Comparison of ENCODE assay signal across 10 mouse cellular contexts in the genomic region with DNA sequence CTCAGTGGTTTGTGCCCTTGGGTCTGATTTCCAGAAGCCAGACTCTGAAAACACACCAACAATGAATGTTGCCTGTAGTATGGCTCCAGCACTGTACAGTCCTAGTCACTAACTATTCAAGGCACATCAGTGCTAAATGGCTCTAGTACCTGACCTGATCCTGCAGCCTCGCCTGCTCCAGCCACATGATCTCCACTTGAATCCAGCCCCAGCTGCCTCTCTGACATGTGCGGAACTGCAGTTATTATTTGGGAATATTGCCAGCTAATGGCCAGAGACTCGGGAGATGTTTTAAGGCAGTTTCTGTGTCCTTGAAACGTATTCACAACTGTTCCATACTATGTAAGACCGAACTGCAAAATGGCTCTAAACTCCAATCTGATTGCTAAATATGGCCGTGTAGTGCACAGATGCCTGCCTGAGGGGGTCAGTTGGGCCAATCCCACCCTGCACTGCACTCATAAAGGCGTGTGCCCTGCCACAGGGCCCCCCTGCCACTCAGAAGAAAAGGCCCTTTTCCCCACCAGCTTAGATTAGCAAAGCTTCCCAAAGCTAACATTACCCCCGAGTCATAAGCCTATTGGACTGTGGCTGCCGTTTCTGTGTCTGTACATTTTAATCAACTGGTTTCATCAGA. TPM values are rescaled to one million over a fixed set of nuclear protein-coding genes. Genes with fewer than 3 reads are reported as not detected.
DNase-seq lines count a peak whose midpoint lies in the region; ATAC-seq and TF ChIP-seq lines count a peak whose summit lies in the region.
"Had no signal": no experiment of that assay in that cellular context is flagged by ENCODE, and none has a peak within 500 bp of the region (broad histone marks: within the 10 kb centered on the region; RNA-seq: fewer than 3 reads in every experiment).

No protein-coding gene starts in this region.

- ATAC-seq in kidney, postnatal 0 days (replicated peaks; ENCODE audit: low FRiP score, low read depth) = no peak
- ATAC-seq in embryonic facial prominence, embryonic 13.5 days (ENCODE audit: insufficient number of reproducible peaks, insufficient read depth, low FRiP score, low TSS enrichment, low read depth) = no peak
- ATAC-seq in hindbrain, embryonic 14.5 days (ENCODE audit: low FRiP score) = peak; percentile 19; the same call in 1 of the 2 replicates
- no peak for ATAC-seq in neural tube, embryonic 12.5 days (ENCODE audit: low FRiP score, low read depth)

- H3K27me3 ChIP-seq in kidney, postnatal 0 days (ENCODE audit: insufficient read depth, low read length) = no peaks in the 10 kb centered on the region
- no peaks in the 10 kb centered on the region for H3K27me3 ChIP-seq in embryonic facial prominence, embryonic 13.5 days
- H3K27me3 ChIP-seq in hindbrain, embryonic 14.5 days (ENCODE audit: control insufficient read depth, insufficient read depth, low read length) = no peaks in the 10 kb centered on the region
- H3K27me3 ChIP-seq in neural tube, embryonic 12.5 days (replicated peaks) = no peaks in the 10 kb centered on the region

- H3K9ac ChIP-seq in kidney, postnatal 0 days (ENCODE audit: low read depth, low read length) = peak overlapping the region; percentile 40; the same call in 1 of the 2 replicates
- peak overlapping the region; percentile 55 for H3K9ac ChIP-seq in embryonic facial prominence, embryonic 13.5 days
- H3K9ac ChIP-seq in hindbrain, embryonic 14.5 days = no peak overlapping the region
- H3K9ac ChIP-seq in neural tube, embryonic 12.5 days = no peak overlapping the region

- H3K27ac ChIP-seq in kidney, postnatal 0 days = peak overlapping the region; percentile 84
- peak overlapping the region; percentile 94 for H3K27ac ChIP-seq in embryonic facial prominence, embryonic 13.5 days
- H3K27ac ChIP-seq in hindbrain, embryonic 14.5 days = peak overlapping the region; percentile 80
- 0 out of 2 replicates have a peak overlapping the region, but pooled peaks have one; percentile 46 for H3K27ac ChIP-seq in neural tube, embryonic 12.5 days

- H3K4me2 ChIP-seq in kidney, postnatal 0 days (ENCODE audit: low read length) = peak overlapping the region; percentile 38; the same call in 1 of the 2 replicates
- H3K4me2 ChIP-seq in embryonic facial prominence, embryonic 13.5 days = peak overlapping the region; percentile 38
- H3K4me2 ChIP-seq in hindbrain, embryonic 14.5 days (replicated peaks) = peak overlapping the region; percentile 24; the same call in 1 of the 2 replicates
- H3K4me2 ChIP-seq in neural tube, embryonic 12.5 days (replicated peaks) = peak overlapping the region; percentile 34

- DNase-seq in kidney, postnatal 0 days (ENCODE audit: low spot score) = no peak
- DNase-seq in kidney, adult 11 months = no peak
- no peak for DNase-seq in hindbrain, embryonic 14.5 days (ENCODE audit: low spot score)
- no peak for DNase-seq in right cerebral cortex, postnatal 14 days
- no peak for DNase-seq in frontal cortex, postnatal 14 days (ENCODE audit: low spot score in 2 of 2)
- no peak for DNase-seq in thymus, postnatal 36 days
- DNase-seq: cerebellum, adult 11-12 months; spleen, adult 18-20 months had no signal

- H3K4me3 ChIP-seq in kidney, postnatal 0 days (replicated peaks; ENCODE audit: low read depth, low read length) = no peak overlapping the region
- H3K4me3 ChIP-seq in embryonic facial prominence, embryonic 13.5 days = no peak overlapping the region
- no peak overlapping the region for H3K4me3 ChIP-seq in hindbrain, embryonic 14.5 days (replicated peaks; ENCODE audit: low read length)
- no peak overlapping the region for H3K4me3 ChIP-seq in neural tube, embryonic 12.5 days

- 35% methylated on average over 9 of the region's 9 CpGs for WGBS in kidney, postnatal 0 days
- 36% methylated on average over 9 of the region's 9 CpGs for WGBS in embryonic facial prominence, embryonic 13.5 days
- WGBS in hindbrain, embryonic 14.5 days = 33% methylated on average over 9 of the region's 9 CpGs
- WGBS in neural tube, embryonic 12.5 days = 59% methylated on average over 9 of the region's 9 CpGs

- H3K36me3 ChIP-seq in kidney, postnatal 0 days (ENCODE audit: insufficient read depth, low read length) = peaks cover 15% of the 10 kb centered on the region
- H3K36me3 ChIP-seq in embryonic facial prominence, embryonic 13.5 days = peaks cover 41% of the 10 kb centered on the region
- H3K36me3 ChIP-seq in hindbrain, embryonic 14.5 days (replicated peaks; ENCODE audit: control insufficient read depth, insufficient read depth) = no peaks in the 10 kb centered on the region
- peaks cover 4% of the 10 kb centered on the region; the same call in 1 of the 2 replicates for H3K36me3 ChIP-seq in neural tube, embryonic 12.5 days

- peaks cover 55% of the 10 kb centered on the region for H3K4me1 ChIP-seq in kidney, postnatal 0 days (replicated peaks; ENCODE audit: insufficient read depth, low read length)
- peaks cover 84% of the 10 kb centered on the region for H3K4me1 ChIP-seq in embryonic facial prominence, embryonic 13.5 days
- peaks cover 38% of the 10 kb centered on the region for H3K4me1 ChIP-seq in hindbrain, embryonic 14.5 days (replicated peaks; ENCODE audit: control insufficient read depth, insufficient read depth, low read length)
- H3K4me1 ChIP-seq in neural tube, embryonic 12.5 days = peaks cover 27% of the 10 kb centered on the region

- no peaks in the 10 kb centered on the region for H3K9me3 ChIP-seq in kidney, postnatal 0 days (replicated peaks; ENCODE audit: low read length)
- no peaks in the 10 kb centered on the region for H3K9me3 ChIP-seq in embryonic facial prominence, embryonic 13.5 days
- H3K9me3 ChIP-seq in hindbrain, embryonic 14.5 days (ENCODE audit: control insufficient read depth, low read length) = no peaks in the 10 kb centered on the region
- no peaks in the 10 kb centered on the region for H3K9me3 ChIP-seq in neural tube, embryonic 12.5 days

- TF ChIP-seq CTCF in kidney, postnatal 0 days (IDR thresholded peaks at IDR 0.05; ENCODE audit: low read depth) = no peak

RNA-seq across cellular contexts. Expression of a gene that starts 11.0 kb away (rescaled TPM):
- 641 and 681 TPM in 2 replicates for polyA plus RNA-seq in kidney, postnatal 0 days (2015; fragmentation: Nextera tagmentation; extraction: Ambion mirVana)
- 683 and 792 TPM in 2 replicates for polyA plus RNA-seq in embryonic facial prominence, embryonic 13.5 days (2015; fragmentation: Nextera tagmentation; extraction: Ambion mirVana)
- 111 and 126 TPM in 2 replicates for polyA plus RNA-seq in hindbrain, embryonic 14.5 days (2014; fragmentation: Nextera tagmentation; extraction: Ambion mirVana)
- 173 and 175 TPM in 2 replicates for polyA plus RNA-seq in neural tube, embryonic 12.5 days (2016; fragmentation: Nextera tagmentation; extraction: Ambion mirVana)

Comparison
In these comparisons a context has a peak if more than half of its experiments do, and no peak if none do; other contexts are left out.
1. H3K9ac ChIP-seq: peak in kidney, postnatal 0 days (single experiment) and embryonic facial prominence, embryonic 13.5 days (single experiment); none in hindbrain, embryonic 14.5 days (single experiment) and neural tube, embryonic 12.5 days (single experiment).
2. Peak in every context shown above with its lines, with median percentiles within 50 percentile points of each other: H3K27ac ChIP-seq and H3K4me2 ChIP-seq.